Mouse (Mus musculus) brain, embryonic 14.5 days (tissue): ENCODE measurements at regions not wholly inside any gene's neighbourhood (a gene's known extent, or its start where the extent isn't known, plus 50 kb on each side); places are given as distances from the start of the nearest gene placed in this dataset.

Source experiments
- CTCF ChIP-seq: fragments of 200-500 bp; IDR thresholded peaks from 2 replicates; pipeline ENCODE4 v1.5.1; 2012; ENCODE audit warnings: inconsistent platforms, mild to moderate bottlenecking, moderate library complexity, borderline replicate concordance; ENCODE audit not compliant: insufficient read depth, insufficient read length; ENCODE audit errors: extremely low read depth
- POLR2A ChIP-seq: fragments of 200-500 bp; IDR thresholded peaks from 2 replicates; pipeline ENCODE4 v1.6.1; 2012; ENCODE audit warnings: mild to moderate bottlenecking, inconsistent platforms, borderline replicate concordance; ENCODE audit not compliant: poor library complexity, insufficient read depth, insufficient read length, severe bottlenecking; ENCODE audit errors: extremely low read depth

DNA sequence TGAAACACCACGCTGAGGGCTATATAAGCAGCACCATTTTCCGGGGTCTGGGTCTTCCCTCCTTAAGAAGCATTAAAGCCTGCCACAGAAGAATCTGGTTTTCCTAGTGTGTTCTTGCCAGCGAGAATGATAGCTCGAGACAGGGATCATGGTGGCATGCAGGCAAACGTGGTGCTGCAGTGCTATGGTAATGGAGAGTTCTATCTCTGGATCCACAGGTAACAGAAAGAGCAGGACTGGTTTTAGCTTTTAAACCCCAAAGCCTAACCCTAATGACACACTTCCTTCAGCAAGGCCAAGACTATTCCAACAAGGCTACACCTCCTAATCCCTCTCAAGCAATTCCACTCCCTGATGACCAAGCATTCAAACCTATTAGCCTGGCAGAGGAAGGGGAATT, 123.5 kb upstream of the Fgf14 start:
- TF ChIP-seq CTCF (no peak), POLR2A (no peak)
